Mouse (Mus musculus): ENCODE measurements around the gene Olfr1055. TPM values are rescaled to one million over a fixed set of nuclear protein-coding genes. Genes with fewer than 3 reads are reported as not detected.
"Not testable (repeated sequence)": the region's sequence is repeated elsewhere in the genome, so short reads cannot be mapped to it uniquely, and the experiment has no call there.

Gene Olfr1055
- not detected in 2 replicates for polyA plus RNA-seq (2016; fragmentation: Nextera tagmentation; extraction: Ambion mirVana)

DNA sequence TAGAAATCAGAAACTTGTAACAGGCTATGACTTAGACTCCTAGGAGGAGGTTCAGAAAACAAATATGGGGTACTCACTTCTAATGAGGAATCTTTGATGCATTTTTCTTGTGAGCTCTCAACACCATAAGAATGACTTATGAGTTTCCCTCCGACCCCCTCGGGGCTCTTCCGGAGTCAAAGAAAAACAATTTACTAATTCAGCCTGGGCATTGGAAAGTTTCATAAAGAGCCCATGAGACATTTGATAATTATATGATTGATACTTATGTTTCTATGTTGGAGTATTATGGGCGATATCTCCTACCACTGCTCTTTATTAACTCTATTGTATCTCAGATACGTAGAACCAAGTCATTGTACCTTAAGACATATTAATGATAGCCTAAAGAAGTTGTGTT is at the start of gene Olfr1055:
Gene Olfr1055, minus strand, starts transcription at position 101 of the 400 bp plus-strand sequence.
- no peak within 1 kb of the TSS for H3K4me2 ChIP-seq
- H3K4me1 ChIP-seq (replicated peaks) = no peaks in the 10 kb centered on the region
- no peak within 1 kb of the TSS for H3K9ac ChIP-seq
- H3K36me3 ChIP-seq = no peaks in the 10 kb centered on the region
- WGBS = 88% methylated on average over 5 of the region's 5 CpGs
- H3K27me3 ChIP-seq (replicated peaks) = no peaks in the 10 kb centered on the region
- no peak for ATAC-seq (ENCODE audit: insufficient number of reproducible peaks, low FRiP score)
- no peak within 1 kb of the TSS for H3K4me3 ChIP-seq
- H3K27ac ChIP-seq (ENCODE audit: poor library complexity, severe bottlenecking) = no peak within 1 kb of the TSS
- H3K9me3 ChIP-seq (replicated peaks) = no peaks in the 10 kb centered on the region

DNA sequence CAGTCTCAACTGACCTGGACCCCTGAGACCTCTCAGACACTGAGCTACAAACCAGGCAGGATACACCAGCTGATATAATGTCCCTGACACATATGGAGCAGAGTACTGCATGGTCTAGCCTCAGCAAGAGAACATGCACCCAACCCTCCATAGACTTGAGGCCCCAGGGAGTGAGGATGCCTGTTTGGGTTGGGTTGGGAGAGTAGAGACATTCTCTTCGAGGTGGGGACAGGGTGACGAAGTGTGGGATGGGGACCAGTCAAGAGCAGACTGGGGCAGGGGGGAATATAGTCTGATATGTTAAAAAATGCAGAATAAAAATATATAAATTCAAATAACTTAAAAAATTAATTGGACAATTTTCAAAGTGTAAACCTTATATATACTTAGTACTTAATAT is 45.0 kb upstream of the Olfr1055 start:
- H3K27ac ChIP-seq (ENCODE audit: poor library complexity, severe bottlenecking) = no peak overlapping the region
- H3K27me3 ChIP-seq (replicated peaks) = no peaks in the 10 kb centered on the region
- no peaks in the 10 kb centered on the region for H3K4me1 ChIP-seq (replicated peaks)
- H3K4me2 ChIP-seq = no peak overlapping the region
- WGBS = 84% methylated on average over 2 of the region's 2 CpGs
- H3K4me3 ChIP-seq = no peak overlapping the region
- no peaks in the 10 kb centered on the region for H3K36me3 ChIP-seq
- no peaks in the 10 kb centered on the region; the same call in 1 of the 2 replicates for H3K9me3 ChIP-seq (replicated peaks)
- H3K9ac ChIP-seq = no peak overlapping the region
- no peak for ATAC-seq (ENCODE audit: insufficient number of reproducible peaks, low FRiP score)

GRCm38 (mm10) chr2:86388461-86388860 is 38.4 kb upstream of the Olfr1055 start, which contains the start of gene Olfr1058:
Olfr1058 (minus strand) TSS chr2:86388561.
- H3K4me3 ChIP-seq; H3K9me3 ChIP-seq (replicated peaks); H3K4me1 ChIP-seq (replicated peaks); H3K27me3 ChIP-seq (replicated peaks); H3K36me3 ChIP-seq; H3K9ac ChIP-seq; ATAC-seq (ENCODE audit: insufficient number of reproducible peaks, low FRiP score); H3K4me2 ChIP-seq; H3K27ac ChIP-seq (ENCODE audit: poor library complexity, severe bottlenecking): not testable (repeated sequence)

GRCm38 (mm10) chr2:86378293-86378692 is 28.2 kb upstream of the Olfr1055 start, which contains the start of gene Olfr1057:
Olfr1057 (minus strand) TSS chr2:86378393.
- no peaks in the 10 kb centered on the region for H3K36me3 ChIP-seq
- no peak within 1 kb of the TSS for H3K9ac ChIP-seq
- H3K27ac ChIP-seq (ENCODE audit: poor library complexity, severe bottlenecking) = no peak within 1 kb of the TSS
- H3K4me3 ChIP-seq = no peak within 1 kb of the TSS
- ATAC-seq (ENCODE audit: insufficient number of reproducible peaks, low FRiP score) = no peak
- H3K4me1 ChIP-seq (replicated peaks) = no peaks in the 10 kb centered on the region
- no peaks in the 10 kb centered on the region for H3K9me3 ChIP-seq (replicated peaks)
- H3K4me2 ChIP-seq = no peak within 1 kb of the TSS
- no peaks in the 10 kb centered on the region for H3K27me3 ChIP-seq (replicated peaks)

DNA sequence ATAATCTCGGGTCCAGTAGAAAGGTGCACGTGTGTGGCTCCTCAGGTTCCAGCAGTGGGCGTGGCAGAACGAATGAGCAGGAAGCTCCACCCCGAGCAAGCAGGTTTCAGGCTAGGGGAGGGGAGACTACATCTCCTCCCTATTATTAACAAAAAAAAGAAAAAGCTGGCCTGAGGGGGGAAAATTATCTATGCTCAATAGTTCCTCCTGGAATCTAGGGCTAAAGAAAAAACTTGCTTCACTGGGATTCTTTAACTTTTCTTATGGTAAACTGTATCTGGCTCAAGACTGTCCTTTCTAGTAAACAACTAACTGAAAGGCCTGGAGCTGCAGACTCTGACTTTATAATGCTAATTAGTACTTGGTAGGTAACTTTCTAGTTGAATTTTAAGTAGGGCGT is 16.3 kb upstream of the Olfr1055 start:
- H3K27ac ChIP-seq (ENCODE audit: poor library complexity, severe bottlenecking); ATAC-seq (ENCODE audit: insufficient number of reproducible peaks, low FRiP score); H3K36me3 ChIP-seq; H3K9ac ChIP-seq; H3K4me2 ChIP-seq; H3K4me3 ChIP-seq; H3K9me3 ChIP-seq (replicated peaks); H3K4me1 ChIP-seq (replicated peaks); H3K27me3 ChIP-seq (replicated peaks): not testable (repeated sequence)
- WGBS = 80% methylated on average over 1 of the region's 6 CpGs

DNA sequence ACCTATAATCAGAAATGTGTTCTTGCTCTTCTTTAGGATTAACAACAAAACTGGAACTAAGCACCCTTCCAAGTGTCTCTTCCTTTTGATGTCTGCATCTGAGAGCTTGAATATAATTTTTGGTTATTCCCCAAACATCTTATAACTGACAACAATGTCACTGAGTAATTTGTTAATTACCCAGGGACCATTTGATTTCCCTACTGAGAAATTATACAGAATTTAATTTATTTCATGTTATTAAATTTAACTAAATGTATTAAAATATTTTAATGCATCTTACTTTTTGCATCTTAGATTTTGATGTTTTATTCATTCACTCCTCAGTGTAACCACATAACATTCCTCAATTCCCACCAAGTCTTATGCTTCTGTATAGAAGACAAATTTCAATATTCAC is 12.3 kb upstream of the Olfr1055 start, which contains the start of gene Olfr1056:
Gene Olfr1056, minus strand, starts transcription at position 101 of the 400 bp plus-strand sequence.
- ATAC-seq (ENCODE audit: insufficient number of reproducible peaks, low FRiP score) = no peak
- no peaks in the 10 kb centered on the region for H3K9me3 ChIP-seq (replicated peaks)
- H3K4me2 ChIP-seq = no peak within 1 kb of the TSS
- H3K27ac ChIP-seq (ENCODE audit: poor library complexity, severe bottlenecking) = no peak within 1 kb of the TSS
- no peak within 1 kb of the TSS for H3K4me3 ChIP-seq
- no peaks in the 10 kb centered on the region for H3K36me3 ChIP-seq
- no peak within 1 kb of the TSS for H3K9ac ChIP-seq
- no peaks in the 10 kb centered on the region for H3K4me1 ChIP-seq (replicated peaks)
- H3K27me3 ChIP-seq (replicated peaks) = no peaks in the 10 kb centered on the region

DNA sequence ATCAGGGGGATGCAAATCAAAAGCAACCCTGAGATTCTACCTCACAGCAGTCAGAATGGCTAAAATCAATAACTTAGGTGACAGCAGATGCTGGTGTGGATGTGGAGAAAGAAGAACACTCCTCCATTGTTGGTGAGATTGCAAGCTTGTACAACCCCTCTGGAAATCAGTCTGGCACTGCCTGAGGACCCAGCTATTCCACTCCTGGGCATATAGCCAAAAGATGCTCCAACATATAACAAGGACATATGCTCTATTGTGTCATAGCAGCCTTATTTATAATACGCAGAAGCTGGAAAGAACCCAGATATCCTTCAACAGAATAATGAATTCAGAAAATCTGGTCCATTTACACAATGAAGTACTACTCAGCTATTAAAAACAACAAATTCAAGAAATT is 1.7 kb upstream of the Olfr1055 start:
- 93% methylated on average over 1 of the region's 1 CpGs for WGBS
- H3K4me1 ChIP-seq (replicated peaks); H3K27ac ChIP-seq (ENCODE audit: poor library complexity, severe bottlenecking); ATAC-seq (ENCODE audit: insufficient number of reproducible peaks, low FRiP score); H3K9ac ChIP-seq; H3K9me3 ChIP-seq (replicated peaks); H3K4me3 ChIP-seq; H3K4me2 ChIP-seq; H3K27me3 ChIP-seq (replicated peaks); H3K36me3 ChIP-seq: not testable (repeated sequence)

GRCm38 (mm10) chr2:86335333-86335732 is 14.8 kb downstream of the Olfr1055 start, which contains the start of gene Olfr1054:
Olfr1054 (minus strand) TSS chr2:86335433.
- WGBS = 82% methylated on average over 3 of the region's 3 CpGs
- H3K27me3 ChIP-seq (replicated peaks) = no peaks in the 10 kb centered on the region
- no peaks in the 10 kb centered on the region for H3K36me3 ChIP-seq
- ATAC-seq (ENCODE audit: insufficient number of reproducible peaks, low FRiP score) = no peak
- no peaks in the 10 kb centered on the region for H3K4me1 ChIP-seq (replicated peaks)
- H3K9ac ChIP-seq = no peak within 1 kb of the TSS
- no peaks in the 10 kb centered on the region for H3K9me3 ChIP-seq (replicated peaks)
- no peak within 1 kb of the TSS for H3K27ac ChIP-seq (ENCODE audit: poor library complexity, severe bottlenecking)
- H3K4me2 ChIP-seq = no peak within 1 kb of the TSS
- no peak within 1 kb of the TSS for H3K4me3 ChIP-seq

GRCm38 (mm10) chr2:86315184-86315583 is 34.9 kb downstream of the Olfr1055 start, which contains the start of gene Olfr1053:
Olfr1053 (minus strand) TSS chr2:86315284.
- H3K4me3 ChIP-seq = no peak within 1 kb of the TSS
- no peak within 1 kb of the TSS for H3K27ac ChIP-seq (ENCODE audit: poor library complexity, severe bottlenecking)
- H3K9ac ChIP-seq = no peak within 1 kb of the TSS
- H3K27me3 ChIP-seq (replicated peaks) = no peaks in the 10 kb centered on the region
- 54% methylated on average over 3 of the region's 3 CpGs for WGBS
- H3K36me3 ChIP-seq = no peaks in the 10 kb centered on the region
- no peak within 1 kb of the TSS for H3K4me2 ChIP-seq
- H3K4me1 ChIP-seq (replicated peaks) = no peaks in the 10 kb centered on the region
- ATAC-seq (ENCODE audit: insufficient number of reproducible peaks, low FRiP score) = no peak
- H3K9me3 ChIP-seq (replicated peaks) = no peaks in the 10 kb centered on the region

Other genes starting within 250 kb of the Olfr1055 start
- gene Olfr1039, start 214.4 kb downstream of the Olfr1055 start, polyA plus RNA-seq (2016; fragmentation: Nextera tagmentation; extraction: Ambion mirVana) = not detected in 2 replicates
- gene Olfr1040, start 203.6 kb downstream of the Olfr1055 start, polyA plus RNA-seq (2016; fragmentation: Nextera tagmentation; extraction: Ambion mirVana) = not detected in 2 replicates
- not detected in 2 replicates for gene Olfr1042, start 188.4 kb downstream of the Olfr1055 start, polyA plus RNA-seq (2016; fragmentation: Nextera tagmentation; extraction: Ambion mirVana)
- gene Olfr1043, start 182.8 kb downstream of the Olfr1055 start, polyA plus RNA-seq (2016; fragmentation: Nextera tagmentation; extraction: Ambion mirVana) = not detected in 2 replicates
- gene Olfr1044, start 172.5 kb downstream of the Olfr1055 start, polyA plus RNA-seq (2016; fragmentation: Nextera tagmentation; extraction: Ambion mirVana) = not detected in 2 replicates
- gene Olfr52, start 164.6 kb downstream of the Olfr1055 start, polyA plus RNA-seq (2016; fragmentation: Nextera tagmentation; extraction: Ambion mirVana) = not detected in 2 replicates
- gene Olfr1045, start 147.3 kb downstream of the Olfr1055 start, polyA plus RNA-seq (2016; fragmentation: Nextera tagmentation; extraction: Ambion mirVana) = not detected in 2 replicates
- not detected in 2 replicates for gene Olfr1046, start 131.0 kb downstream of the Olfr1055 start, polyA plus RNA-seq (2016; fragmentation: Nextera tagmentation; extraction: Ambion mirVana)
- gene Olfr1047, start 118.9 kb downstream of the Olfr1055 start, polyA plus RNA-seq (2016; fragmentation: Nextera tagmentation; extraction: Ambion mirVana) = not detected in 2 replicates
- gene Olfr1048, start 110.0 kb downstream of the Olfr1055 start, polyA plus RNA-seq (2016; fragmentation: Nextera tagmentation; extraction: Ambion mirVana) = not detected in 2 replicates
- gene Olfr1049, start 92.0 kb downstream of the Olfr1055 start, polyA plus RNA-seq (2016; fragmentation: Nextera tagmentation; extraction: Ambion mirVana) = not detected in 2 replicates
- gene Olfr1051, start 71.2 kb downstream of the Olfr1055 start, polyA plus RNA-seq (2016; fragmentation: Nextera tagmentation; extraction: Ambion mirVana) = not detected in 2 replicates
- not detected in 2 replicates for gene Olfr1052, start 57.8 kb downstream of the Olfr1055 start, polyA plus RNA-seq (2016; fragmentation: Nextera tagmentation; extraction: Ambion mirVana)
- gene Olfr1053, start 35.0 kb downstream of the Olfr1055 start, polyA plus RNA-seq (2016; fragmentation: Nextera tagmentation; extraction: Ambion mirVana) = not detected in 2 replicates
- gene Olfr1054, start 14.9 kb downstream of the Olfr1055 start, polyA plus RNA-seq (2016; fragmentation: Nextera tagmentation; extraction: Ambion mirVana) = not detected in 2 replicates
- gene Olfr1056, start 12.2 kb upstream of the Olfr1055 start, polyA plus RNA-seq (2016; fragmentation: Nextera tagmentation; extraction: Ambion mirVana) = not detected in 2 replicates
- not detected in 2 replicates for gene Olfr1057, start 28.1 kb upstream of the Olfr1055 start, polyA plus RNA-seq (2016; fragmentation: Nextera tagmentation; extraction: Ambion mirVana)
- not detected in 2 replicates for gene Olfr1058, start 38.3 kb upstream of the Olfr1055 start, polyA plus RNA-seq (2016; fragmentation: Nextera tagmentation; extraction: Ambion mirVana)
- gene Olfr1061, start 63.8 kb upstream of the Olfr1055 start, polyA plus RNA-seq (2016; fragmentation: Nextera tagmentation; extraction: Ambion mirVana) = not detected in 2 replicates
- gene Olfr1062, start 76.5 kb upstream of the Olfr1055 start, polyA plus RNA-seq (2016; fragmentation: Nextera tagmentation; extraction: Ambion mirVana) = not detected in 2 replicates
- not detected in 2 replicates for gene Olfr1065, start 100.3 kb upstream of the Olfr1055 start, polyA plus RNA-seq (2016; fragmentation: Nextera tagmentation; extraction: Ambion mirVana)
- gene Olfr1066, start 106.0 kb upstream of the Olfr1055 start, polyA plus RNA-seq (2016; fragmentation: Nextera tagmentation; extraction: Ambion mirVana) = not detected in 2 replicates
- not detected in 2 replicates for gene Olfr228, start 137.1 kb upstream of the Olfr1055 start, polyA plus RNA-seq (2016; fragmentation: Nextera tagmentation; extraction: Ambion mirVana)
- gene Olfr1076, start 158.2 kb upstream of the Olfr1055 start, polyA plus RNA-seq (2016; fragmentation: Nextera tagmentation; extraction: Ambion mirVana) = not detected in 2 replicates
- not detected in 2 replicates for gene Olfr1079, start 192.2 kb upstream of the Olfr1055 start, polyA plus RNA-seq (2016; fragmentation: Nextera tagmentation; extraction: Ambion mirVana)
- gene Olfr1080, start 208.0 kb upstream of the Olfr1055 start, polyA plus RNA-seq (2016; fragmentation: Nextera tagmentation; extraction: Ambion mirVana) = not detected in 2 replicates
- not detected in 2 replicates for gene Olfr1082, start 248.7 kb upstream of the Olfr1055 start, polyA plus RNA-seq (2016; fragmentation: Nextera tagmentation; extraction: Ambion mirVana)

Data from heart, embryonic 12.5 days (tissue).